Mouse (Mus musculus) liver, adult 2 months (tissue): ENCODE results near the gene Col15a1. TPM values are rescaled to one million over a fixed set of nuclear protein-coding genes. Genes with fewer than 3 reads are reported as not detected.

Experiments
- DNase-seq: peaks from one replicate; pipeline ENCODE4 v3.0.0-alpha.2; 2011; ENCODE audit warnings: low read depth, low spot score; ENCODE audit errors: extremely low read depth
- H3K27ac ChIP-seq: fragments of 200-500 bp; replicated peaks from 2 replicates; pipeline ENCODE4 v1.5.1; 2012; ENCODE audit warnings: low read depth, mild to moderate bottlenecking, control low read depth, inconsistent platforms, low read length; ENCODE audit not compliant: insufficient read depth
- H3K27me3 ChIP-seq: fragments of 200-500 bp; 2 replicates; pipeline ENCODE4 v1.6.1; 2012; ENCODE audit warnings: mild to moderate bottlenecking, moderate library complexity, low read length, inconsistent platforms; ENCODE audit not compliant: control insufficient read depth, insufficient read depth
- H3K36me3 ChIP-seq: fragments of 200-500 bp; 2 replicates; pipeline ENCODE4 v1.6.1; 2012; ENCODE audit warnings: low read length, inconsistent platforms; ENCODE audit not compliant: control insufficient read depth, insufficient read depth
- H3K4me1 ChIP-seq: fragments of 200-500 bp; 2 replicates; pipeline ENCODE4 v1.6.1; 2011; ENCODE audit warnings: low read length; ENCODE audit not compliant: control insufficient read depth, insufficient read depth
- H3K4me3 ChIP-seq: fragments of 200-500 bp; 2 replicates; pipeline ENCODE4 v1.5.1; 2011; ENCODE audit warnings: low read depth, mild to moderate bottlenecking, control low read depth, low read length, moderate library complexity; ENCODE audit not compliant: insufficient read depth
- H3K79me2 ChIP-seq: fragments of 200-500 bp; 2 replicates; pipeline ENCODE4 v1.6.1; 2012; ENCODE audit warnings: inconsistent platforms, mild to moderate bottlenecking, low read length, moderate library complexity; ENCODE audit not compliant: control insufficient read depth, insufficient read depth
- H3K9ac ChIP-seq: fragments of 200-500 bp; 2 replicates; pipeline ENCODE4 v1.6.1; 2012; ENCODE audit warnings: low read depth, mild to moderate bottlenecking, control low read depth, inconsistent platforms, low read length
- CTCF ChIP-seq: fragments of 200-500 bp; IDR thresholded peaks from 2 replicates; pipeline ENCODE4 v1.5.1; 2011; ENCODE audit warnings: low read depth, low read length, control low read depth
- POLR2A ChIP-seq: fragments of 200-500 bp; IDR thresholded peaks from 2 replicates; pipeline ENCODE4 v1.6.1; 2011; ENCODE audit warnings: low read length, control low read depth; ENCODE audit not compliant: insufficient read depth; ENCODE audit errors: extremely low read depth
- WGBS: fragments of 180-500 bp; shearing (Covaris S2); methylation state at CpG from one replicate; pipeline ENCODE4 v1.1.7; 2018; 5-methylcytosine and 5-hydroxymethylcytosine counted together
- polyA plus RNA-seq: library from polyadenylated mRNA; depleted of rRNA; stranded (reverse); fragments of >200 nt; gene quantifications from 2 replicates; pipeline ENCODE4 v1.2.3, GENCODE M21; 2012
- total RNA-seq: library from RNA; depleted of rRNA; stranded (reverse); fragments of >200 nt; gene quantifications from 2 replicates; pipeline ENCODE4 v1.2.3, GENCODE M21; 2014

Col15a1 gene
- total and polyA plus RNA-seq, 2 experiments: 4.9 TPM

DNA sequence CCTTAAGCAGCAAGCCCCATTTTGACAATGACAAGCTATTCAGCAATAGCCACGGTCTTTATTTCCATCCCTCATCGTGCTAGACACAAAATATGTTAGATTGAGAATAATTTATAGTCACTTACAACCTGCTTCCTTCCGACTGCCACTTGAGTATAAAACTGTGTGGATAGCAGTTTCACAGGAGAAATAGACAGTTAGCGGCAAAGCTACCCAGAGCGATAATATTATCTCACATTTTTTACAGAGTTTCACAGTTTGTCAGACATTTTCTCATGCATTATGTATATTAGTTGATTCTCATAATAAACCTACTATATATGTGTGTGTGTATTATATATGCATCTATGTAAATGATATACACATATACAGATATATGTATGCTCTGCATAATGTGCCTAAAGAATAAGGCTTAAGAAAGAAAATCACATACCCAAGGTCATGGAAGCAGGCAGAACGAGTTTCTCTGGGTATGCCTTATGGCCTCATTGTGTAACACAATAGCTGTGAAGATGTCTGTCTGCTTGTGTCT is 124.9 kb downstream of the Col15a1 start:
- H3K9ac ChIP-seq: no peak overlapping the region
- DNase-seq: no peak
- no peak overlapping the region for H3K27ac ChIP-seq
- H3K36me3 ChIP-seq: no peaks in the 10 kb centered on the region
- no peaks in the 10 kb centered on the region for H3K27me3 ChIP-seq
- H3K4me3 ChIP-seq: no peak overlapping the region
- TF ChIP-seq POLR2A (no peak), CTCF (no peak)
- no peaks in the 10 kb centered on the region for H3K4me1 ChIP-seq
- WGBS: 89% methylated on average over 6 of the region's 6 CpGs
- no peaks in the 10 kb centered on the region for H3K79me2 ChIP-seq

DNA sequence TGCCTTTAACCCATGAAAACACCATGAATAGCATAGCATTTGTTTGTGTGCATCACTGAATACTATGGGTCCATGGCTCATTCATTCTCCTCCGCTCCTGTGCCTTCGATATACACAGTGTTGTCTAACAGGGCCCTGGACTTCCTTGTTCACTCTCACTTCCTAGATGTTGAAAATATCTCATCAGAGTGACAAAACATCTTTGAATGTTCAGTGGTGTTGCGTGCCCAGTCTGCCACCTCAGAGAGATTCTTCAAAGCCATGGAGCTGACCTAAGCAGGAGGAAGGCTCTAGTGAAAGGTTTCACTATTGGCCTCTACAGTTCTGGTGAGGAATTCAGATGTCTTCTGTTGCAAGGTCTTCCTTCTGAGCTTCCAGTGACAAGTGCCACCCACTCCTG is 125.6 kb downstream of the Col15a1 start:
- Histone ChIP-seq H3K79me2 (no peaks in the 10 kb centered on the region), H3K27me3 (no peaks in the 10 kb centered on the region), H3K4me3 (no peak overlapping the region), H3K4me1 (no peaks in the 10 kb centered on the region), H3K9ac (no peak overlapping the region), H3K36me3 (no peaks in the 10 kb centered on the region), H3K27ac (no peak overlapping the region)
- no peak for TF ChIP-seq CTCF
- DNase-seq: no peak
- 92% methylated on average over 3 of the region's 3 CpGs for WGBS

GRCm38 (mm10) chr4:47336941-47337600 is 129.1 kb downstream of the Col15a1 start:
- Histone ChIP-seq H3K79me2 (no peaks in the 10 kb centered on the region), H3K27me3 (no peaks in the 10 kb centered on the region), H3K4me3 (no peak overlapping the region), H3K9ac (no peak overlapping the region), H3K27ac (no peak overlapping the region), H3K36me3 (no peaks in the 10 kb centered on the region), H3K4me1 (no peaks in the 10 kb centered on the region)
- TF ChIP-seq POLR2A (no peak), CTCF (no peak)
- no peak for DNase-seq
- WGBS: 79% methylated on average over 3 of the region's 3 CpGs

- WGBS: 63% methylated on average over 8 of the region's 8 CpGs
- no peaks in the 10 kb centered on the region for H3K27me3 ChIP-seq
Measured at GRCm38 (mm10) chr4:47342632-47343031, 134.7 kb downstream of the Col15a1 start.

GRCm38 (mm10) chr4:47347022-47347421 is 139.1 kb downstream of the Col15a1 start:
- Histone ChIP-seq H3K4me3 (no peak overlapping the region), H3K27me3 (no peaks in the 10 kb centered on the region), H3K36me3 (no peaks in the 10 kb centered on the region), H3K79me2 (no peaks in the 10 kb centered on the region), H3K27ac (no peak overlapping the region), H3K9ac (no peak overlapping the region), H3K4me1 (no peaks in the 10 kb centered on the region)
- DNase-seq: no peak
- WGBS: 87% methylated on average over 4 of the region's 4 CpGs
- no peak for TF ChIP-seq CTCF

More at GRCm38 (mm10) chr4:47342632-47343031, 134.7 kb downstream of the Col15a1 start:
- no peaks in the 10 kb centered on the region for H3K4me1 ChIP-seq
- no peak for DNase-seq
- no peak for TF ChIP-seq POLR2A
- no peak for TF ChIP-seq CTCF
- no peaks in the 10 kb centered on the region for H3K79me2 ChIP-seq
- no peak overlapping the region for H3K27ac ChIP-seq
- H3K9ac ChIP-seq: no peak overlapping the region
- H3K4me3 ChIP-seq: no peak overlapping the region
- no peaks in the 10 kb centered on the region for H3K36me3 ChIP-seq

GRCm38 (mm10) chr4:47349759-47350158 is 141.8 kb downstream of the Col15a1 start:
- H3K36me3 ChIP-seq: no peaks in the 10 kb centered on the region
- no peak for DNase-seq
- no peak overlapping the region for H3K27ac ChIP-seq
- peaks cover 6% of the 10 kb centered on the region; the same call in 1 of the 2 replicates for H3K4me1 ChIP-seq
- TF ChIP-seq POLR2A (no peak), CTCF (no peak)
- no peak overlapping the region for H3K9ac ChIP-seq
- 64% methylated on average over 6 of the region's 6 CpGs for WGBS
- H3K79me2 ChIP-seq: peaks cover 7% of the 10 kb centered on the region; the same call in 1 of the 2 replicates
- H3K27me3 ChIP-seq: no peaks in the 10 kb centered on the region
- no peak overlapping the region for H3K4me3 ChIP-seq
